Mouse (Mus musculus) liver, embryonic 13.5 days (tissue): ENCODE measurements around the gene Nlk. TPM values are rescaled to one million over a fixed set of nuclear protein-coding genes. Genes with fewer than 3 reads are reported as not detected.
A peak's percentile ranks its signal among the peaks of the same experiment; 100 is the strongest.
"Not testable (repeated sequence)": the region's sequence is repeated elsewhere in the genome, so short reads cannot be mapped to it uniquely, and the experiment has no call there.

Experiments used
- ATAC-seq: fragments of 200-750 bp; cut with Nextera tagmentation; 2 replicates; pipeline ENCODE4 v1.8.0; 2017; ENCODE audit warnings: low read depth, mild to moderate bottlenecking, moderate number of reproducible peaks, moderate library complexity
- DNase-seq: peaks from one replicate; pipeline ENCODE4 v3.0.0; 2022
- H3K27ac ChIP-seq: fragments of 300-500 bp; sonication (generic); 2 replicates; pipeline ENCODE4 v1.5.1; 2015; ENCODE audit warnings: moderate library complexity, mild to moderate bottlenecking, inconsistent platforms
- H3K27me3 ChIP-seq: fragments of 300-500 bp; sonication (generic); 2 replicates; pipeline ENCODE4 v1.6.1; 2015; ENCODE audit warnings: mild to moderate bottlenecking, inconsistent platforms
- H3K36me3 ChIP-seq: fragments of 300-500 bp; sonication (generic); 2 replicates; pipeline ENCODE4 v1.6.1; 2015; ENCODE audit warnings: mild to moderate bottlenecking, inconsistent platforms
- H3K4me1 ChIP-seq: fragments of 300-500 bp; sonication (generic); replicated peaks from 2 replicates; pipeline ENCODE4 v1.6.1; 2015; ENCODE audit warnings: inconsistent platforms
- H3K4me2 ChIP-seq: fragments of 300-500 bp; sonication (generic); 2 replicates; pipeline ENCODE4 v1.6.1; 2015; ENCODE audit warnings: inconsistent platforms, mild to moderate bottlenecking, moderate library complexity
- H3K4me3 ChIP-seq: fragments of 300-500 bp; sonication (generic); replicated peaks from 2 replicates; pipeline ENCODE4 v1.5.1; 2015; ENCODE audit warnings: mild to moderate bottlenecking, inconsistent platforms
- H3K9ac ChIP-seq: fragments of 300-500 bp; sonication (generic); 2 replicates; pipeline ENCODE4 v1.6.1; 2015; ENCODE audit warnings: mild to moderate bottlenecking, inconsistent platforms
- H3K9me3 ChIP-seq: fragments of 300-500 bp; sonication (generic); replicated peaks from 2 replicates; pipeline ENCODE4 v1.6.1; 2016; ENCODE audit warnings: inconsistent platforms
- WGBS: fragments of 180-500 bp; shearing (Covaris S2); methylation state at CpG from one replicate; pipeline ENCODE4 v1.1.7; 2015; ENCODE audit not compliant: insufficient replicate concordance; 5-methylcytosine and 5-hydroxymethylcytosine counted together
- polyA plus RNA-seq: library from polyadenylated mRNA; unstranded; fragments of >200 nt; fragmentation: Nextera tagmentation; extraction: Ambion mirVana; gene quantifications from 2 replicates; pipeline ENCODE4 v1.2.1, GENCODE M21; 2015

Gene Nlk
- polyA plus RNA-seq, 1 experiment from 2014 or later: 6.4 TPM

DNA sequence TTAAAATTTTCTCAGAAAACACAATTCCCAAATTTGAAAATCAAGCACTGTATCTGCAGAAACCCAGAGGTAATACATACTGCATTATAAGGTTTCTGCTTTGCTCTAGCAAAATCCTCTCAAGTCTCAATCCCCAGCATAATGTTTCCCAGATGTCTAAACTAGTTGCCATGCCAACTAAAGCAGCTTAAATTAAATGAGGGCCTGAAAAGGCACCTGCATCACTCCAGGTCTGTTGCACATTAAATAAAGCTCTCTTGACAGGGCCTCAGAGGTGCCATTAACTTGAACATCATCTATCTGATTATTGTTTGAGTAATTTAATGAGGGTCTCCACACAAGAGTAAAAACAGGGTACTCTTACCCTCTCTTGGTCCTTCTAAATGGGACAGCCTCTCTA, 100.4 kb downstream of the Nlk start:
- DNase-seq: no peak

DNA sequence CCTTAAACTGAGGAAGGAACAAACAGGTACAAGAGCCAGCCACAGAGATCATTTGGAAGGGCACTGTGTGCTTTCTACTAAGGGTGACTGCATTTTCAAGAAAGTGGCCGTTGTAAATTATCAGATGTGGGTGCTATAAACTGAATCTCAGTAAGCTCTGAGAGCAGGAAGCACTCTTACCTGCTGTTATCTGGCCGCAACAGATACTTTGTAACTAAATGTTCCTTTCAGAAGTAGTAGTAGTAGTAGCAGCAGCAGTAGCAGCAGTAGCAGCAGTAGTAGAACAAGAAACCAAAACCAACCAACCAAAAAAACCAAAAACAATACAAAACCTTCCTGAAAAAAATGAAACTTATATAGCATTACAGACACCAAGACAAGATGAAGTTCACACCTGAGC, 101.4 kb downstream of the Nlk start:
- Histone ChIP-seq H3K36me3 (no peaks in the 10 kb centered on the region), H3K4me2 (no peak overlapping the region), H3K4me3 (no peak overlapping the region), H3K4me1 (peaks cover 21% of the 10 kb centered on the region), H3K9me3 (no peaks in the 10 kb centered on the region), H3K27ac (no peak overlapping the region), H3K9ac (no peak overlapping the region), H3K27me3 (no peaks in the 10 kb centered on the region)
- 40% methylated on average over 2 of the region's 2 CpGs for WGBS
- DNase-seq (no peak), ATAC-seq (no peak)

More for the DNA sequence above, 100.4 kb downstream of the Nlk start:
- Histone ChIP-seq H3K4me2 (no peak overlapping the region), H3K36me3 (no peaks in the 10 kb centered on the region), H3K27ac (no peak overlapping the region), H3K27me3 (no peaks in the 10 kb centered on the region), H3K4me1 (peaks cover 26% of the 10 kb centered on the region), H3K4me3 (no peak overlapping the region), H3K9me3 (no peaks in the 10 kb centered on the region), H3K9ac (no peak overlapping the region)
- ATAC-seq: no peak

DNA sequence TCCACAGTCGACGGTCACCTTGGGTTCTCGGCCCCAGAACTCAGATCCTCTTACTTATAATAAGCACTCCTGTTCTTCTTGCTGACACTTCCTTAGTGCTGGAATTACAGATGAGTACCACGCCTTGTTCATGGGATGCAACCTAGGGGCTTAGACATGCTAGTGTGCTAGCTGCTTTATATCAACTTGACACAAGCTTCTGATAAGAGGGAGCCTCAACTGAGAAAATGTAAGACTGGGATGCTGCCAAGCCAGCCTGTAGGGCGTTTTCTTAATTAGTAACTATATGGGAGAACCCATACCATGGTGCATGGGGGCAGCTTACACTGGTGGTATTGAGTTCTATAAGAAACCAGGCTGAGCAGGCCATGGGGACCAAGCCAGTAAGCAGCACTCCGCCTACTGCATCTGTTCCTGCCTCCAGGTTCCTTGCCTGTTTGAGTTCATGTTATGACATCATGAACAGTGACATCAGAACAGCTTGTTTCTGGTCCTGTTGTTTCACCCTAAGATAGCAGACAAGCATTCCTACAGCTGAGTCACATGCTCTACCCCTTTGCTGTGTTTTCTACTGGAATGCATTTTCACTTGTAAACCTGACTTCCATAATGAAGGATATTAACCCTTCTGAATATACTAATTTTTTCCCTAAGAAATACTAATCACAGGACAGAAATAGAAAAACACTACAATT, 102.8 kb downstream of the Nlk start:
- H3K27me3 ChIP-seq: no peaks in the 10 kb centered on the region
- H3K4me1 ChIP-seq: peaks cover 15% of the 10 kb centered on the region
- ATAC-seq (no peak), DNase-seq (no peak)
- WGBS: 75% methylated on average over 6 of the region's 6 CpGs
- no peak overlapping the region for H3K4me3 ChIP-seq
- H3K27ac ChIP-seq: no peak overlapping the region
- no peak overlapping the region for H3K4me2 ChIP-seq
- H3K9me3 ChIP-seq: no peaks in the 10 kb centered on the region
- no peak overlapping the region for H3K9ac ChIP-seq
- H3K36me3 ChIP-seq: no peaks in the 10 kb centered on the region

DNA sequence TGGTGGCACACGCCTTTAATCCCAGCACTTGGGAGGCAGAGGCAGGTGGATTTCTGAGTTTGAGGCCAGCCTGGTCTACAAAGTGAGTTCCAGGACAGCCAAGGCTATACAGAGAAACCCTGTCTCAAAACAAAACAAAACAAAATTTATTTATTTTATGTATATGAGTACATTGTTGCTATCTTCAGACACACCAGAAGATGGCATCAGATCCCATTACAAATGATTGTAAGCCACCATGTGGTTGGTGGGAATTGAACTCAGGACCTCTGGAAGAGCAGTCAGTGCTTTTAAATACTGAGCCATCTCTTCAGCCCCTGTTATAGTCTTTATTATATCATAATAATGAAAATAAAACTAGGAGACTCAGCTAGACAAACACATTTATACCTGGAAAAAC, 109.5 kb downstream of the Nlk start:
- not testable (repeated sequence) for H3K4me3 ChIP-seq, H3K9me3 ChIP-seq, H3K9ac ChIP-seq, DNase-seq, ATAC-seq, H3K27me3 ChIP-seq, H3K4me2 ChIP-seq, H3K27ac ChIP-seq
- Histone ChIP-seq H3K4me1 (peaks cover 11% of the 10 kb centered on the region), H3K36me3 (peaks cover 15% of the 10 kb centered on the region)
- WGBS: 77% methylated on average over 1 of the region's 1 CpGs

GRCm38 (mm10) chr11:78586099-78586498, 111.1 kb downstream of the Nlk start:
- Histone ChIP-seq H3K4me3 (no peak overlapping the region), H3K9me3 (no peaks in the 10 kb centered on the region), H3K36me3 (peaks cover 20% of the 10 kb centered on the region), H3K27me3 (no peaks in the 10 kb centered on the region), H3K9ac (no peak overlapping the region), H3K4me1 (peaks cover 15% of the 10 kb centered on the region), H3K27ac (no peak overlapping the region), H3K4me2 (no peak overlapping the region)
- ATAC-seq: no peak
- DNase-seq: no peak

DNA sequence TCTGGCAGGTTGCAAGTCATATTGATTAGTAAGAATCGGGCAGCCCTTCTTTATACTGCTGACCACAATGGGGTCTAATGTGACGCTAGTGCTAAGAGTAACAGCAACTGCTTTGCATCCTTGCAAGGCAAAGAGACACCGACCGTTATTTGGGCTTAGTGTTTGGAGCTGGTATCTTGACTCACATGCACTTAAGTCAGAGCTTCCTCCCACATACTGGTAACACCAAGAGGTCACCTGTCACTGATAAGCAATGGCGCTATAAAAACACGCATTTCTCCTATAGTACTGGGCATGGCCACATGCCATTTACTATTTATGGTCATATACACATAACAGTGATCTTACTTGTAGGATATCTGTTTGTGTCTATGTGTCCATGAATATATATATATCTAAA, 114.3 kb downstream of the Nlk start:
- Histone ChIP-seq H3K4me1 (peaks cover 15% of the 10 kb centered on the region), H3K4me3 (no peak overlapping the region), H3K9ac (no peak overlapping the region; the same call in 1 of the 2 replicates), H3K27ac (no peak overlapping the region), H3K9me3 (no peaks in the 10 kb centered on the region), H3K4me2 (no peak overlapping the region), H3K36me3 (peaks cover 30% of the 10 kb centered on the region), H3K27me3 (no peaks in the 10 kb centered on the region)
- ATAC-seq (no peak), DNase-seq (no peak)
- 38% methylated on average over 6 of the region's 6 CpGs for WGBS

DNA sequence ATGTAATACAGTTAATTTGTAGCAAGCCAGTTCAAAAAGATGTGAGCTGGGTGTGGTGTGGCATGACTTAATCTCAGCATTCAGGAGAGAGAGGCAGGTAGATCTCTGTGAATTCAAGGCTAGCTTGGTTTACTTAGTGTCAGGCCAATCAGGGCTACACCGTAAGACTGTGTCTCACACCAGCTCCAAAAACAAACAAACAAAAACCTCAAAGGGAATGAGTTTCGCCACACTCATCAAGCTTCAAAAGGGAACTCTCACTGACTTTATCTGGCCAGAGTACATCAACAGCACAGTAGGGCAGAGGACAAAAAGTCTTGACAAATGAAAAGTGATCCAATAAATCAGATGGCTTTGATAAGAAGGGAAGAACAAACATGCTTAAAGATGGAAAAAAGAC, 122.2 kb downstream of the Nlk start:
- ATAC-seq (peak; percentile 47; the same call in 1 of the 2 replicates), DNase-seq (no peak)
- Histone ChIP-seq H3K4me3 (no peak overlapping the region), H3K36me3 (peaks cover 8% of the 10 kb centered on the region), H3K4me1 (peaks cover 10% of the 10 kb centered on the region), H3K9ac (no peak overlapping the region), H3K4me2 (no peak overlapping the region), H3K9me3 (no peaks in the 10 kb centered on the region), H3K27ac (0 out of 2 replicates have a peak overlapping the region, but pooled peaks have one; percentile 20), H3K27me3 (no peaks in the 10 kb centered on the region)
- 76% methylated on average over 2 of the region's 2 CpGs for WGBS

DNA sequence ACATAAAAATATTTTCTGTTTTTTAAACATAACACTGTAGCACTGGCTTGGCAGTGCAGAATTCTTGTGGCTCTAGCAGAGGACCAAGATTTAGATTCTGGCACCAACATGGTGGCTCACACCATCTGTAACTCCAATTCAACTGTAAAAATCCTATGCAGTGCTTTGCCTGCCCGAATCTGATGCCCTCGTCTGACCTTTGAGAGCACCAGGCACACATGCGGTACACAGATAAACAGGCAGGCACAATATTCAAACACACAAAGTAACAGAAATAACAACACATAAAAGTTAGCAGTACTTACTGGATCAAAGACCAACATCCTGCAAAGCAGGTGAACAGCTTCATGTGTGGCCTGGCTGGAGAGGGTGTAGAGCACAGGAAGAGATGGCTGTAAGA, 122.6 kb downstream of the Nlk start:
- DNase-seq (no peak), ATAC-seq (no peak)
- H3K27ac ChIP-seq: peak overlapping the region; percentile 53; the same call in 1 of the 2 replicates
- WGBS: 64% methylated on average over 3 of the region's 3 CpGs
- no peaks in the 10 kb centered on the region for H3K27me3 ChIP-seq
- H3K4me1 ChIP-seq: peaks cover 14% of the 10 kb centered on the region
- H3K9ac ChIP-seq: no peak overlapping the region
- no peak overlapping the region for H3K4me3 ChIP-seq
- peaks cover 10% of the 10 kb centered on the region for H3K36me3 ChIP-seq
- no peaks in the 10 kb centered on the region for H3K9me3 ChIP-seq
- no peak overlapping the region for H3K4me2 ChIP-seq

- WGBS: 91% methylated on average over 3 of the region's 4 CpGs
- not testable (repeated sequence) for H3K36me3 ChIP-seq, H3K27ac ChIP-seq, H3K4me2 ChIP-seq, ATAC-seq, DNase-seq, H3K27me3 ChIP-seq, H3K9ac ChIP-seq, H3K9me3 ChIP-seq, H3K4me3 ChIP-seq
- peaks cover 14% of the 10 kb centered on the region for H3K4me1 ChIP-seq
Observed at GRCm38 (mm10) chr11:78574031-78574430, 123.1 kb downstream of the Nlk start.

GRCm38 (mm10) chr11:78571854-78572253, 125.3 kb downstream of the Nlk start:
- no peak for DNase-seq
- peaks cover 5% of the 10 kb centered on the region for H3K36me3 ChIP-seq

GRCm38 (mm10) chr11:78571441-78571840, 125.7 kb downstream of the Nlk start:
- ATAC-seq (no peak), DNase-seq (no peak)
- Histone ChIP-seq H3K36me3 (peaks cover 5% of the 10 kb centered on the region), H3K4me1 (peaks cover 14% of the 10 kb centered on the region), H3K4me2 (no peak overlapping the region), H3K27ac (no peak overlapping the region), H3K4me3 (no peak overlapping the region), H3K9ac (no peak overlapping the region), H3K27me3 (no peaks in the 10 kb centered on the region), H3K9me3 (no peaks in the 10 kb centered on the region)
- 84% methylated on average over 8 of the region's 8 CpGs for WGBS

More at GRCm38 (mm10) chr11:78571854-78572253, 125.3 kb downstream of the Nlk start:
- no peak overlapping the region for H3K4me3 ChIP-seq
- no peak overlapping the region for H3K27ac ChIP-seq
- H3K9ac ChIP-seq: no peak overlapping the region
- no peaks in the 10 kb centered on the region for H3K27me3 ChIP-seq
- ATAC-seq: no peak
- H3K4me2 ChIP-seq: no peak overlapping the region
- H3K9me3 ChIP-seq: no peaks in the 10 kb centered on the region
- peaks cover 14% of the 10 kb centered on the region for H3K4me1 ChIP-seq
- 50% methylated on average over 6 of the region's 6 CpGs for WGBS

DNA sequence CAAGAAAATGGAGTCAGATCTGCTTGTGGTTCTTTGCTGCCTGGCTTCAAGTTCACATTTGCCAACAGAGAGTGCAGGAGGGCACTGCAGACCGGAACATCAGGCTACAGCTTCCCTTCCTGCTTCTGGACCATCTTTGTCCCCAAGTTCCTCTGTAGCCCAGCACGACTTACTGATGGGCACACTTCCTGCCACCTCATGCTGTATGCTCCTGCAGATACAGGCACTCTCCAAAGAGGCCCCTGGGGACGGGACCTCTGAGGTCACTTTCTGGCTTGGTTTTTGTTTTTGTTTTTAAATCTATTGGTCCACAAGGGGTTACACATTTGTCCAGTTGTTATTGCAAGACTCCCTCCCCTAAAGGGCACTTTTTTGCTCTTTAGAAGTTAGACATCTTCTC, 127.4 kb downstream of the Nlk start:
- ATAC-seq (no peak), DNase-seq (no peak)
- Histone ChIP-seq H3K4me2 (no peak overlapping the region), H3K27me3 (no peaks in the 10 kb centered on the region), H3K36me3 (peaks cover 5% of the 10 kb centered on the region), H3K4me1 (peaks cover 11% of the 10 kb centered on the region), H3K27ac (no peak overlapping the region; the same call in 1 of the 2 replicates), H3K9me3 (no peaks in the 10 kb centered on the region), H3K4me3 (no peak overlapping the region), H3K9ac (no peak overlapping the region)
- 40% methylated on average over 3 of the region's 3 CpGs for WGBS
